Comparison of ENCODE assay signal across 14 mouse cellular contexts in the genomic region with DNA sequence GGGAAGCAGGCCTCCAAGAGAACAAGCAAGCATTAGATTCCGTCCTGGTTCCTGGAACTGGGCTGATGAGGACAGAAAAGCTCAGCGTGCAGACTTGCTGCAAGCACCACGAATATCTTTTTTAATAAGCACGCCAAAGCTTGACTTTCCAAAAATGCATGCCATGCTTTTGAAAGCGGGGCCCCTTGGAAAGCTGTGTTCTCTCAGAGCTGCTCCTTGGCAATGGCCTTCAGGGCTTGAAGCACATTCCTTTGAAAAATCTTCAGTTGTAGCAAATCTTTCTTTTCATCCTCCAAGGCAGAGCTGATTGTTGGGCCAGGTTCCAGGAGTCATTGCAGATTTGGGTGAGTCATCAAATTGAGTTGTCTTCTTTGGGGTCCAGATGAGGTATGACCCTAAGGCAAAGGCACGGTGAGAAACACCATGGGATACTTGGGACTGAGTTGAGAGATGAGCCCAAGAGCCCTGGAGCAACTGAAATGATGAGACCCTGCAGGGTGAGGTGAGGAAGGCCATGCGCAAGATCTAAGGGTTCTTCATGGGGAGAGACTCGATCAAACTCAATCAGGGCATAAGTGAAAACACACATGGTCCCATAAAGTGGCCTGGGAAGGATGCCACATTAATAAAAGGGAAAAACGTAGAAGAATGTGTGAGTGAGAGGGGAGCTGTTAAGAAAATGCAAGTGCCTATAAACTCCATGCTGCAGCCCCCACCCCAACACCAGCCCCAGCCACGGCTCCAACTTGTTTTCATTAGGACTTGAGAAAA.
DNase-seq lines count a peak whose midpoint lies in the region; ATAC-seq and TF ChIP-seq lines count a peak whose summit lies in the region.
"Had no signal": no experiment of that assay in that cellular context is flagged by ENCODE, and none has a peak within 500 bp of the region (broad histone marks: within the 10 kb centered on the region; RNA-seq: fewer than 3 reads in every experiment).

No protein-coding gene starts in this region.

- ATAC-seq in heart, embryonic 15.5 days (replicated peaks; ENCODE audit: insufficient number of reproducible peaks, insufficient read depth, low FRiP score, low read depth) = no peak
- ATAC-seq in midbrain, embryonic 11.5 days (ENCODE audit: low FRiP score) = no peak
- no peak for ATAC-seq in midbrain, postnatal 0 days (ENCODE audit: low FRiP score)
- no peak for ATAC-seq in stomach, postnatal 0 days (ENCODE audit: low FRiP score, low TSS enrichment)
- ATAC-seq: midbrain, embryonic 13.5 days had no signal

- H3K4me3 ChIP-seq in heart, embryonic 15.5 days = no peak overlapping the region
- H3K4me3 ChIP-seq in midbrain, embryonic 11.5 days (ENCODE audit: low read depth, low read length) = no peak overlapping the region
- no peak overlapping the region for H3K4me3 ChIP-seq in midbrain, postnatal 0 days (ENCODE audit: low read depth, low read length)
- no peak overlapping the region for H3K4me3 ChIP-seq in stomach, postnatal 0 days (ENCODE audit: low read depth, low read length)
- H3K4me3 ChIP-seq: erythroblast, embryonic 14.5 days; layer of hippocampus, adult 2 months; midbrain, embryonic 13.5 days had no signal

- H3K27me3 ChIP-seq in heart, embryonic 15.5 days = no peaks in the 10 kb centered on the region
- peaks cover 27% of the 10 kb centered on the region for H3K27me3 ChIP-seq in midbrain, embryonic 11.5 days (ENCODE audit: control insufficient read depth, insufficient read depth, low read length)
- 0 out of 2 replicates have a peak, but pooled peaks cover 2% of the 10 kb centered on the region for H3K27me3 ChIP-seq in midbrain, postnatal 0 days (ENCODE audit: insufficient read depth, low read length)
- H3K27me3 ChIP-seq in stomach, postnatal 0 days (ENCODE audit: control insufficient read depth, insufficient read depth, low read length) = no peaks in the 10 kb centered on the region

- TF ChIP-seq EP300 in stomach, postnatal 0 days (optimal IDR thresholded peaks at IDR 0.05) = no peak

- no peak overlapping the region for H3K4me2 ChIP-seq in heart, embryonic 15.5 days
- H3K4me2 ChIP-seq in midbrain, embryonic 11.5 days = no peak overlapping the region
- no peak overlapping the region for H3K4me2 ChIP-seq in midbrain, postnatal 0 days (ENCODE audit: low read depth, low read length, poor library complexity, severe bottlenecking)
- H3K4me2 ChIP-seq in stomach, postnatal 0 days (replicated peaks; ENCODE audit: low read depth) = no peak overlapping the region
- H3K4me2 ChIP-seq: midbrain, embryonic 13.5 days had no signal

- WGBS in heart, embryonic 15.5 days = 55% methylated on average over 10 of the region's 10 CpGs
- 82% methylated on average over 10 of the region's 10 CpGs for WGBS in midbrain, embryonic 11.5 days
- WGBS in midbrain, postnatal 0 days = 72% methylated on average over 10 of the region's 10 CpGs
- 51% methylated on average over 10 of the region's 10 CpGs for WGBS in stomach, postnatal 0 days

- H3K9ac ChIP-seq in heart, embryonic 15.5 days = no peak overlapping the region
- H3K9ac ChIP-seq in midbrain, embryonic 11.5 days (ENCODE audit: low read length) = no peak overlapping the region
- H3K9ac ChIP-seq in midbrain, postnatal 0 days (replicated peaks; ENCODE audit: low read length, poor library complexity, severe bottlenecking) = no peak overlapping the region
- no peak overlapping the region for H3K9ac ChIP-seq in stomach, postnatal 0 days (ENCODE audit: low read length)
- H3K9ac ChIP-seq: midbrain, embryonic 13.5 days had no signal

- no peak for TF ChIP-seq CTCF in midbrain, postnatal 0 days (IDR thresholded peaks at IDR 0.05)
- TF ChIP-seq CTCF in stomach, postnatal 0 days (IDR thresholded peaks at IDR 0.05; ENCODE audit: low read depth) = no peak

- intact Hi-C loops in heart, postnatal 25 days (cut with DNase I) = loop anchor here (10.0 kb wide), 1 partner anchor 45 kb away; no protein-coding TSS in a partner anchor

- DNase-seq in adrenal gland, postnatal 14 days = peak; percentile 35
- DNase-seq in adrenal gland, postnatal 4 days (ENCODE audit: low spot score in 2 of 2) = no peak
- no peak for DNase-seq in heart, postnatal 25 days (ENCODE audit: low spot score)
- peak; percentile 64 for DNase-seq in midbrain, embryonic 11.5 days (ENCODE audit: low spot score, missing footprints)
- DNase-seq in midbrain, postnatal 0 days (ENCODE audit: low spot score) = no peak
- no peak for DNase-seq in stomach, postnatal 0 days (ENCODE audit: low spot score)
- DNase-seq in adrenal gland, postnatal 25 days = no peak
- DNase-seq: adrenal gland, adult 8-10 months; kidney, adult 8-10 months; thymus, adult 2 months had no signal

- no peaks in the 10 kb centered on the region for H3K36me3 ChIP-seq in heart, embryonic 15.5 days
- H3K36me3 ChIP-seq in midbrain, embryonic 11.5 days (ENCODE audit: control insufficient read depth, insufficient read depth, low read length) = no peaks in the 10 kb centered on the region
- no peaks in the 10 kb centered on the region for H3K36me3 ChIP-seq in midbrain, postnatal 0 days (ENCODE audit: insufficient read depth, low read length)
- no peaks in the 10 kb centered on the region for H3K36me3 ChIP-seq in stomach, postnatal 0 days (ENCODE audit: control insufficient read depth, insufficient read depth, low read length)
- H3K36me3 ChIP-seq: midbrain, embryonic 13.5 days had no signal

- H3K9me3 ChIP-seq in heart, embryonic 15.5 days (replicated peaks) = no peaks in the 10 kb centered on the region
- H3K9me3 ChIP-seq in midbrain, embryonic 11.5 days (ENCODE audit: control insufficient read depth, low read length) = no peaks in the 10 kb centered on the region
- H3K9me3 ChIP-seq in midbrain, postnatal 0 days (ENCODE audit: low read length) = no peaks in the 10 kb centered on the region
- H3K9me3 ChIP-seq in stomach, postnatal 0 days (ENCODE audit: control insufficient read depth, low read length) = no peaks in the 10 kb centered on the region
- H3K9me3 ChIP-seq: midbrain, embryonic 13.5 days had no signal

- H3K4me1 ChIP-seq in heart, embryonic 15.5 days (replicated peaks) = peaks cover 84% of the 10 kb centered on the region
- H3K4me1 ChIP-seq in midbrain, embryonic 11.5 days (ENCODE audit: control insufficient read depth, insufficient read depth, low read length) = peaks cover 17% of the 10 kb centered on the region
- no peaks in the 10 kb centered on the region for H3K4me1 ChIP-seq in midbrain, postnatal 0 days (ENCODE audit: insufficient read depth, low read length)
- H3K4me1 ChIP-seq in stomach, postnatal 0 days (replicated peaks; ENCODE audit: control insufficient read depth, insufficient read depth) = peaks cover 11% of the 10 kb centered on the region

- peak overlapping the region; percentile 40 for H3K27ac ChIP-seq in heart, embryonic 15.5 days
- no peak overlapping the region for H3K27ac ChIP-seq in midbrain, embryonic 11.5 days (ENCODE audit: low read depth, low read length)
- H3K27ac ChIP-seq in midbrain, postnatal 0 days (ENCODE audit: low read depth, low read length) = no peak overlapping the region; the same call in 1 of the 2 replicates
- peak overlapping the region; percentile 65 for H3K27ac ChIP-seq in stomach, postnatal 0 days (replicated peaks)
- H3K27ac ChIP-seq: layer of hippocampus, adult 2 months; midbrain, embryonic 13.5 days had no signal

Comparison
In these comparisons a context has a peak if more than half of its experiments do, and no peak if none do; other contexts are left out.
1. DNase-seq: peak in adrenal gland, postnatal 14 days (single experiment) and midbrain, embryonic 11.5 days (single experiment); none in adrenal gland, postnatal 4 days (0 of 2), heart, postnatal 25 days (single experiment), midbrain, postnatal 0 days (single experiment), stomach, postnatal 0 days (single experiment) and adrenal gland, postnatal 25 days (single experiment).
2. H3K27ac ChIP-seq: peak in heart, embryonic 15.5 days (single experiment) and stomach, postnatal 0 days (single experiment); none in midbrain, embryonic 11.5 days (single experiment) and midbrain, postnatal 0 days (single experiment).